Mouse (Mus musculus) liver, adult (tissue): Measurements from ENCODE around the gene Cerk.

Source experiments
- GATA4 ChIP-seq: IDR thresholded peaks from 2 replicates; pipeline ENCODE4 v1.6.1; 2014; ENCODE audit warnings: mild to moderate bottlenecking, low read length; ENCODE audit not compliant: insufficient replicate concordance

The Cerk gene

DNA sequence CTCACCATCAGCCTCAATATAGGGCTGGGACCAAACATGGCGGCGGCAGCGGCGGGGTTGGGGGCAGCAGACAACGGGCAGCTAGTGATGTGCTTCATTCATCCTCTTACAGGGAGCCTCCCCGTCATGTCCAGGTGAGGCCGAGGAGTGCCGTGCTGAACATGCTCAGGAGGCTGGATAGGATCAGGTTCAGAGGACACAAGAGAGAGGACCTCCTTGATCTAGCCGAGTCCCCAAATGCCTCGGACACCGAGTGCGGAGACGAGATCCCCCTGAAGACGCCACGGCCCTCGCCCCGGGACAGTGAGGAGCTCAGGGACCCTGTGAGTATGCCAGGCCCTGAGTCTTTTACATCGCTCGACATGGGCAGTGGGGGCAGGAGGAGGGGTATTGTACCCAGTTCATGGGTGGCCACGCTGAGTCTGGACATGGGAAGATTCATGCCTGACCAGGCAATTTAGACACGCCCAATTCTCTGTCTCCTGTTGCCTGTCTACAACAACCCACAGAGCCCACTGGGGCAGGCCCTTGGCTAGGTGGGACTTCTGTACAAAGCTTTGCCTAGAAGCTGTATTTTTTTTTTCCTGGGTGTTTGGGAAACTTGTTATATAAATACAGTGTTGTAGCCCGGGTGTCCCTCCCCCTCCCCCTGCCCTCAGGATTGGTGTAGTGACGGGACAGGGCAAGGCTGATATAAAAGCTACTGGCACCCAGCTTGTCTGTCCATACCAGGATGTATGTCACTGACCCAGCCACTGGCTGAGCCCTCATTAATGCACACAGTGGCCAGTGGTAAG is 94.5 kb downstream of the Cerk start:
- no peak for TF ChIP-seq GATA4

DNA sequence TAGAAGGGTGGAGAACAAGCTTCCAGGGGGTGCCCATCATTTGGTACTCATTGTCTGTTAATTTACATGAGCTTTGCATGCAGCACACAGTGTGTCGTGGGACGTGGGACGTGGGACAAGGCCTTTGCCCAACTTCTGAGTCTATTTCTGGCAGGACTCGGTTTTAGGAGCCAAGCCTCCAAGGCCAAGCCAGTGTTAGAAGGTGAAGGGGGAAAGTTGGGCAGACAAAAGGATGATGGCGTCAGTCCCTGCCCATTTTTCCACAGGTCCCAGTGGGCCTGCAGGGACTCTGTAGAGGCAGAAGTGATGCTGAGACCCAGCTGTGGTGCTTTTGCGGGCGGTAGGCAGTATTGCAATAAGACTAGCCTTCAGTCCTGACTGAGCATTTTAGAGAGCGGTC is 95.4 kb downstream of the Cerk start:
- TF ChIP-seq GATA4, result no peak

DNA sequence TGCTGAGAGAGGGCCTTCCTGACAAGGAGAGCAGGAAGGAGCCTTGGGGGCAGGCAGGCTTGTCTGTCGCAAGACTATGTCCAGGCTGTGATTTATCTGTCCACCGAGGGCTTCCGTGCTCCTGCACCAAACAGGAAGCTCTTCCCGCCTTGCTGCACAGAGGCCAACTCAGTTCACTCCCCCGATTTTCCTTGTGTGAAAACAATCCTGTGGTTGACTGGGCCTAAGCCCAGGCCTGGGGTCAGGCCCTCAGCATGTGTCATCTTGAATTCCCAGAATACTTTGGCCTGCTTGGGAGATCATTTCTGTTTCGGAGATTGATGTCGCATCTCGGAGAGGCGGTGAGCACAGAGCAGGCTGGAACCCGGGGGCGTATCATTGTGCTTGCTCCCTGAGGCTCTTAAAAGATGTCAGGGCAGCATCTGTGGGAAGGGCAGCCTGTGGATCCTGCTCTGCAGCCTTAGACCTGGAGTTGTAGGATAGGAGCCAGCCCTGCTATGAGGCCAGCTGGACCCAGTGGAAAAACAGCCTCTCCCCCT is 95.9 kb downstream of the Cerk start:
- TF ChIP-seq GATA4, result peak; percentile 76; the same call in 1 of the 2 replicates
